Mouse (Mus musculus): ENCODE measurements around the gene Snx18.

The Snx18 gene

DNA sequence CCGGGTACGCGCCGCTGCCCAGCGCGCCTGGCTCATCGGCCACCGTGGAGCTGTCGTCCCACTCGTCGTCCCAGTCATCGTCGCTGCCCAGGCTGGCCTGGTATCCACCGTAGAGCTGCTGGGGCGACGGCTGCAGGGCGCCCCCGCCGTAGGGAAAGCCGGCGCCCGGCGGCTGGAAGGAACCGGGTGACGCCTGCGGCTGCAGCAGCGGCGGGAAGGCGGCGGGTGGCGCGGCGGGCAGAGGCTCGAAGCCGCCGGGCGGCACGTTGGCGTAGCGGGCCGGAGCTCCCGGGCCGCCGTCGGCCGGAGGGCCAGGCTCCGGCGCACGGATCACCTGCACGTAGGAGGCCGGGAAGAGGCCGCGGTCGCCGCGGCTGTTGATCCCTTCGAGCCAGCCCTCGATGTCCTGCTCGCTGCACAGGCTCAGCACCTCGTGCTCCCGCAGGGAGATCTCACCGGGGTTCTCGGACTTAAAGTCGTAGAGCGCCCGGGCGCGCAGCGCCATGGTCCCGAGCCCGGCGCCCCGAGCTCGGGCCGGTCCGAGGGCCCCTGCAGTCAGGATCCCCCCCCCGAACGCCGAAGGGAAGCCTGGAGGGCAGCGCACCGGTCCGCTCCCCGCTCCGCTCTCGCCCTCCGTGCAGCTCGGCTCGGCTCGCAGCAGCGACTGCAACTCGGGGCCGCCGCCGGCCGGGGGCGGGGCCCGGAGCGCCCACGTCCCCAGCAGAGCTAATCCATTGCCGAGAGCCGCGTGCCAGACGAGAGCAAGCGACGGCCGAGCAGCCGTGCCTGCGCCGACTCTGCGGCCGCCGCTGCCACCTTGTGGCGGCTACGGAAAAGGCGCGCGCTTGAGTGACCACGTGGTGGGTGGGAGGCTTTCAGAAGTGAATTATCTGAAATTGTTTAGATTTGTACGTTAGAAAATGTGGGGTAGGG lies at the start of gene Snx18:
Snx18 (minus strand) TSS at position 674 of the 933 bp plus-strand sequence.
- DNase-seq, result peak; percentile 83 to 85

DNA sequence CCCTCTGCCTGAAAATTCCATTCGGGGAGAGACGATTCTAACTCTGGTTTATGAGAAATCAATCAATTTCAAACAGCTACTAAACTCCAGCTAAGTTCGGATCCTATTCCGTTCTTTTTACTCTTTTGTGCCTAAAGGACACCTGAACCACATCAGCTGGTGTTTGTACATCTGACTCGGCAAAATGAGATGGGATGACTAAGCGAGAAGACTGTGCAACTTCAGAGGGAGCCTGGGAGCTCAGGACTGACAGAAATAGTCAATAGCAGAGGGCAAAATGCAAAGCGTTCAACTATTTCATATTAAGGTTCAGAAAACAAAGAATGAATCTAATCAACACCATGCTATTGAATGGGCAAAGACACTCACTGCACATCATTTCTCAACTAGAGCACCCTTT lies 45.5 kb upstream of the Snx18 start:
- DNase-seq, result no peak

DNA sequence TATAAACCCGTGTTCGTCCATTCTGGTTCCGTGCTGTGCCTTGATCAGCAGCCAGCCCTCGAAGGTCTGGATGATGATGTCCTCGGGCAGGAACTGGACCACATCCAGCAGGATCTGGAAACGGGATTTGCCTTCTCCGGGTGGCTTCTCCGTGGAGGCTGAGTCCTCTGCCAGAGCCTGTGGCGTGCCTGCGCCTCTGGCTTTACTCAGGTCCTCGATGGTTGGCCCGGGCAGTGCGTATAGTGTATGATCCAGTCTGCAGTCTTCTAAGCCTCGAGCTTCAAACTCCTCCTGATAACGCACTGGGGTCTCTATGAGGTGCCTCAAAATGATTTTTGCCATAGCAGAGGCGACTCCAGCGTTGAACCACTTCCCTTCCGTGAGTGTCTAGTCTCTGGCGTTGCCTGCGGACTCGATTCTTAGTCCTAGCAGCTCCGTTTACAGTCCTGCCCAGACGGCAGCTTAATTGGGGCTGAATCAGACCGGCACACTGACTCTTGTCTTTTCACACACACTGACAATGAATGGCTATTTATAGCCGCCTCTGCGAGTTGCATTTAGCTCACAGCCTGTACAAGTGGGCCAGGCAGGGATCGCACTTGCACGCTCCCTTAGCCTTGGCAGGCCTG lies 44.9 kb upstream of the Snx18 start, which contains the start of gene Hspb3:
Hspb3 (minus strand) TSS at position 526 of the 629 bp plus-strand sequence.
- DNase-seq, result no peak

DNA sequence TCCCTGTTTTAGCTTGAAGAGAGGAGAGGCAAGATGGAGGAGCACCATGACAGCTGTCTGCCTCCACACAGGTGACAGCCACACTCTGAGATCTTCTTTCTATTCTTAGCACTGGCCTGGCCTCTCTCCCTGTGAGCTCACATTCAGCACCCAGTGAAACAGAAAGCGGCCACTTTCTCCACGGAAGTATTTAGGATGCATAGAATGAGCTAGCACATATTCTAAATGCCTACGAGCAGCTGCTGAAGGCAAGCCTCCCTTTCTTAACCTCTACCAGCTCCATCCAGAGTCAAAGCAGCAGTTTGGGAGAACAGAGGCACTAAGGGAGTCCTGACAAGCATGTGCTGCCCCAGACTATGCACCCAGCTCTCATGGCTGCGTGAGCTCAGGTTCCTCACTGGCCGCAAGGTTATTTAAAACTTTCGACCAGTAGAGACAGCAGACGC lies 43.5 kb upstream of the Snx18 start:
- no peak for DNase-seq

DNA sequence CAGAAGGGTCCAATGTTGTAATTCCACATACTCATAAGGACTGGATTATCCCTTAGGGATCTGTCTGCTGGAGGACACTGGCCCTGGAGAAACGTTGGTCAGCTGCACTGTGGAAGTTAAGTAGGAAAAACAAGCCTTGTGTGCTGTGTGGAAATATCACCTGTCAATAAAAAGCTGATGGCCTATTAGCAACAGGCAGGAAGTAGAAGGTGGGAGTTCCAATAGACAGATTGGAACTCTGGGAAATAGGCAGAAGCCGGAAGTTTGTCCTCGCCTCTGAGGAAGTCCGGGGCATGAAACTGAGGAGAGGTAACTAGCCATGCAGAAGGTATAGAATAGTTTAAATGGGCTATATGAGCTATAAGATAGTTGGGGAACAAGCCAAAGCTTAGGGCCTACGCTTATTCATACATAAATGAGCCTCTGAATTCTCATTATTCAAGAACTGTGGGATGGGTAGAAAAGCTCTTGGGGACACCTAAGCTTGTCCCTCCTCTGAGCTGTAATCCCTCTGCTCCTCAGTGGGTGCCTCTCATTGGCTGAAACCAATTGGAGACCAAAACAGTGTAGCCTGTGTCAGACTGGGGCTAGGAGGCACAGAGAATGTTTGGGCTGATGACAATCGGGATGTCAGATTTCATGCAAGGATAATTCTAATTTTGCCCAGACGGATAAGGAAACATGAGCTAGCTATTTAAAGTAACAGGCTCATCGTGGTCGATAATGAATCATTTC lies 42.4 kb upstream of the Snx18 start:
- no peak for DNase-seq

DNA sequence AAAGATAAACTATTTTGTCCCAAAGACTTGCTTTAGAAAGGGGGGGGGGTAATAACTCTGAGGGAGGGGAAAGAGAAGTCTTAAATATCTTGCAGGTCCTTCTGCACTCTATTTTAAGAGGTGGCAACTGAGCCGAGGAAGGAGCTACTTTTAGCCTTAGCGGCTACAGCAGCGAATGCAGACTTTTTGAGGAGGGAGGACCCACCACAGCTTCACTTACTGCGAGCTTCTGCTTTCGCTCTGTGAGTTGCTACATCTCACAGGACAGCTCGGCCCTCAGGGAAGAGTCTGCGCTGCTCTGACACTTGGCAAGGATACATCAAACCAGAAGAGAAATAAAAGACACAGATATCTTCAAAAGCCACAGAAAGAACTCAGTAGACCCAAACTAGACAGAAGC lies 38.8 kb upstream of the Snx18 start:
- no peak for DNase-seq

DNA sequence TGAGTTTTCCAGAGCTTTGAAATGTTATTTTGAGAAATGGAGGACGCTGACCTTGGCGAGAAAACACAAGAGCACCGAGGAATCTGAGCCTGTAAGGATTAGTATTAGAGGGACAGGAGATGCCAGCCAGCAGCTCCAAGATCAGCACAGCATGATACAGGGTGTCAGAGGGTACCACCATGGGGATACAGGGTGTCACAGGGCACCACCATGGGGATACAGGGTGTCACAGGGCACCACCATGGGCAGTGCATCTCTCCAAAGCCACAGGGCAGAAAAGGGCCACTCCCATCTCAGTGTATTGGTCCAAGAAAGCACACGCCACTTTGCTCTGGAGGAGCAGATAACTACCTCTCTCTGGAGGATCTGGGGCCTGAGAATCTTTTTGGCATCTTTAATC lies 38.3 kb upstream of the Snx18 start:
- DNase-seq, result no peak

DNA sequence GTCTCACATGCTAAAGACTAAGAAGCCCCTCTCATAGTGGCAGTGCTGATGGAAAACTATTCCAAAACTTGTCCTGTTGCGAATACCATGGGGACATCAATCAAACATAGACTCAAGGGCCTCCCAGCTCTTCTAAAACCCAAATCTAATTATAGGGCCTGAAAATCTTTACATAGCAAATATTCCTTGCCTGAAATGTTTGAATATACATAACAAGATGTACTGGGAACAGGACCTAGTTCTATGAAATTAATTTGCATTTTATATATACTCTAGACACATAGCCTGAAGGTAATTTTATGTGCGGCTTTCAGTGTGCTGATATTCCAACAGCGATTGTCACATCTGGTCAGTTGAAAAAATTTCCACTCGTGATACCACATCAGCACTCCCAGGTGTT lies 37.1 kb upstream of the Snx18 start:
- DNase-seq, result no peak

DNA sequence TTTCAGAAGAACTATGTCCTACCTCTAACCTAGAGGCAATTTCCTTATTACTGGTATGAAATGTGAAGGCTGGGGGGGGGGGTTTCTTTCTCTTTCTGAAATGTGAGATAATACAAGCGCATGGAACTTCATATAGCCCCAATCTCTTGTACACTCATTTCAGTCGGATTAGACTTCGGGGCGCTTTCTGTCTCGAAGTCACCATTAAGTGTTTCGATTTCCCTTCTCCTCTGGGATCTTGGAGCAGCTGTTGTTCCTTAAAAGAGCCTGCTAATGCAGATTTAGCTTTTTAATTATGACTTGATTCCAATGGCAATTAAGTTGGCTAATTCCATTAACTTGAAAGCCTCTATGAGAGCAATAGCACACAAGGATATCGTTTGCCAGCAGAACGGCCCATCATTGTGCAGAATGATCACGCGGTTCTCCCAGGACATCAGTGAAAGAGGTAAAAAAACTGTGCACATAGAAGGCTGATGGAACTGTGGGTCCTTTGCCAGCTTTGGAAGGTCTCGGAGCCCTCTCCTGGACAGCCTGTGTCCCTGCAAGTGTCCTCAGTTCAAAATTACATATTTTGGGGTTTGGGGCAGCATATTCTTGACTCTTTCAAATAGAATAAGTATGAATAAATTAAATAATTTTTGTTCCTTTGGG lies 22.7 kb upstream of the Snx18 start:
- DNase-seq, result no peak

DNA sequence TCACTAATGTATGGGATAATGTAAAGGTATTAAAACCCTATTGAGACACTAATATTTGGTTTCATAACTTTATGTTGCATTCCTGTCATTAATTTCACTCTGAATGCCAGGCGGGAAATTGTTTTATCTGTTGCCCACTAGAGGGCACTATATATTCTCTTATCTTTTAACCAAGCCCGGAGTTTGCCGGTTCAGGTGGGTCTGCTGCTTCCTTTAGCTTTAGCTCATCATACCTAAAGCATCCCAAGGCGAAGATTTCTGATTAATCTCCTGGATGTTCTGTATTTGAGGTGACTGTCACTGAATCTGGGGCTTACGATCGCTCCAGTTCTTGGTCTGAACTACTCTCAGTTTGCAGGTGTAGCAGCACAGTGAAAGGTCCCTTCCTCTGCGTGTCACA lies 20.6 kb upstream of the Snx18 start:
- DNase-seq, result no peak

DNA sequence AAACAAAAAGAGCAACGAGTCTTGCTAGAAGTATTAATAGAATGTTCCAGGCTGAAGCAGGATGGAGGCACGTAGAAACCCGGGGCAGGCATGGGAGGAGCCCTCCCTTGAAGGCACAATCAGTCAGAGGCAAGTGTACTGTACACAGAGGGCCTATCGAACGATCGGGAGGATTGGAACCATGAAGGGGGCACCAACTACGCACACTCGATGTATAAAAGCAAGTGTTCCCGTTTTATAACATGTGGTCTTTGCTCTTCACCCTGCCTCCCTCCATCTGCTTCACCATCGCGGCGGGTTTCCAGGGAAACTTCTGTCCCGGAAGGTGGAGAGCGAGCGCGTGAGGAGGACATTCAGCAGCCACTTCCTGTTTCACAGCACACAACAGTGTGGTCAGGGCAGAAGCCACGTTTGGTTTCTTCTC lies 17.4 kb upstream of the Snx18 start:
- DNase-seq, result no peak

DNA sequence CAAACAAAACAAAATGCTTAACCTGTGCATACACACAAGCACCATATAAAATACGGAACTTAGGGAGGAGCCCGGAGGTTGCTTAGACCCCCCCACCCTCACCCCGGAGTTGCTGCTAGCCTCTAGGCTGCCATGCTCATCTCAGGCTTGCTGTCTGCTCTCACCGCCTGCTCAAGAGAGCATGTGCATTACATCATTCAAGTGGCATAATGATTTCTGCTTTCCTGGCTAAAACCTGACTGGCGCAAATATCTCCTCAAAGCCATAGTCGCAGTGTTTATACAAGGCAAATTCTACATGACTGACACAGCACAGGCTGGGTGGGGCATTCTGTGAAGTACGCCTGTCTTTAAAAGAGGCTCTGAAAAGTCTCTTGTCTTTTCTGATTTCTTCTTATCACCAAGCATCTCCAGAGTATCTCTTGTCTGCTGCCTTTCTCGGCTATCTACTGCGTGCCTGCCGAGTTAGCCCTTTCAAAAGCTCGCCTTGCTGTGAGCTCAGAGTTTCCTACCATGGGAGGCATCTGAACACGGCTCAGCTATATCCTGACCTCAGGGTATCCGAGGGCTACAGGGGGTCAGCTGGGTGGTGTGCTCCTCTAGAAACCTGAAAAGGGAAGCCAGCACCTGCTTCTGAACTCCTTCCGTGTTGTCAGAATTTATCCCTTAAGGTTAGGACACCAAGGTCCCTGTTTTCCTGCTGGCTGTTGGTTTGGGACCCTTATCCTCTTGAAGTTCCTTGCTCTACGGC lies 16.5 kb upstream of the Snx18 start:
- DNase-seq, result no peak

DNA sequence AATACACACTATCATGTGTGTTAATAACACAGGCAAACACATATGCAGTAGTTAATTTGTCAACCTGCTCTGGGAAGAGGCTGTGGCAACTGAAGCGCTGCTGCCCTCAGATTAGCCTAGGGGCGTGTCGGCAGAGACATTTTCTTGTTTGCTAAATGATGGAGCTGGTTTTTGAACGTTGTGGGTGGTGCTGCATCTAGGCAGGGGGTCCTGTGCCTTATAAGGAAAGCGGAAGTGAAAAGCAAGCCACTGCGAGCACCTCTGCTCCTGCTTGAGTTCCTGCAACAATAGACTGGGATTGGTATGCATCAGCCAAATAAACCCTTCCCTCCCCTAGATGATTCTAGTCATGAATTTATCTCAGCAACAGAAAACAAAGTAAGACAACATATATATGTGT lies 14.1 kb upstream of the Snx18 start:
- DNase-seq, result no peak

DNA sequence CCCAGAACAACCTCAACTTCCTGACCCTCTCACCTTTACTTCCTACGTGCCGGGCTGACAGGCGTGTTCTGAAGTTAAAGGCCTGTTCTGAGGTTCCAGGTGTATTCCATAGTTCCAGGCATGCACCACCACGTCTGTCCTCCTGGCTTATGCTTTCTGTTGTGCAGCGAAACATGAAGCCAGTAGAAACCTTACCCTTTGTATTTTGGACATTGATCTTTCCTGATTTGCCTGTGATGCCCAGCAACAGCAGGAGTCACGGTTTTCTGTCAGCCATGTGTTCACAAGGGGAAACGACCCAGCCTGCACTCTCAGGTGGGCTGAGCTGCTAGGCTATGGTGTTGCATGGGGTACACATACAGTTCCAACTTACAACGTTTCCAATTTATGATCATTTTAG lies 9.2 kb upstream of the Snx18 start:
- DNase-seq, result no peak

DNA sequence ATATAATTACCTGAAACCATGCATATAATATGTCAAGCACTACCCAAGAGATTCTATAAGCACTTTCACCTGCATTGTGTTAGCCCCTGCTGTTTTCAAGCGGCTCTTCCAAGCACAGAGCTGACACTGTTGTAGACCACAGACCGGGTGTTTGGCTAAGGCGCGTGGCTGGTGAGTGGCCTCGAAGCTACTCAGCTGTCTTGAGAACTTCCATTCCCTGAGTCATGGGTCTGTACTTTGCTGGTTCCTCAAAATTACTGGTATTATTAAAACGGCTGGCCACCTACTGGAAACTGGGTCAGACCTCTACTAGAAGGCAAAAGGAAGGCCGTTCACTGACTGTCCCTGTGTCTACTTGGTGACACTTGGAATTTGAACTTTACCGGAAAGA lies 4.5 kb upstream of the Snx18 start:
- no peak for DNase-seq

DNA sequence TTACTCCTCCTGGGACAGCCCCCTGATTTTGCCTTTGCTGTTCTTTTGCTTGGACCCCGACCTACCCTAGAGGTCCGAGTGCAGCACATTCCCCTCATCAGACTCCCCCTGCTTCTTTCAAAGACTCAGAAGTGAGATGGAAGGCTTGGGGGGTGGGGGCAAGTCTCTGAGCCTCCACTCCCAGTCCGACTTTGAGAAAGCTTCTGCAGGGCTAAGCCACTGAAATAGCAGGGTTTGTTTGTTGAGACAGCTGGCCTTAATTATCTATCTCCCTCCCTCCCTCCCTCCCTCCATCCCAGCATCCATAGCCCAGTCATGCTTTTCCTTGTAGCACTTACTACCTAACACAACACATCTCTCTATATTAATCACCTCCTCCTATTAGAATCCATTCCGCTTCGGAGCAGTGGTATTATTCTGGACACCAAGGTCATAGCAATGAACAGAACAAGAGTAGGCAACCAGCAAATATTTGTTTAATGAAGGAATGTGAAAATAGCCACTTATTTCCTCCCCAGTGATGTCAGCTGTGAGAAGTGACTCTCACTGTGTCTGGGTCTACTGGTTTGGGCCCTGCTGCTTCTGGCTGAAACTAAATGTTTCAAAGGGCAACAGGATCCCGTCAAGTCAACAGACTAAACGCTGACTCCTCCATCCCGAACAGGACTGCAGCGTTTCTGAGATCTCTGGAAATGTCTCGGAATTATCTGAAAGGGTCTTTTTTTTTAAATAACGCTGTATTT lies 3.9 kb upstream of the Snx18 start:
- DNase-seq, result no peak

DNA sequence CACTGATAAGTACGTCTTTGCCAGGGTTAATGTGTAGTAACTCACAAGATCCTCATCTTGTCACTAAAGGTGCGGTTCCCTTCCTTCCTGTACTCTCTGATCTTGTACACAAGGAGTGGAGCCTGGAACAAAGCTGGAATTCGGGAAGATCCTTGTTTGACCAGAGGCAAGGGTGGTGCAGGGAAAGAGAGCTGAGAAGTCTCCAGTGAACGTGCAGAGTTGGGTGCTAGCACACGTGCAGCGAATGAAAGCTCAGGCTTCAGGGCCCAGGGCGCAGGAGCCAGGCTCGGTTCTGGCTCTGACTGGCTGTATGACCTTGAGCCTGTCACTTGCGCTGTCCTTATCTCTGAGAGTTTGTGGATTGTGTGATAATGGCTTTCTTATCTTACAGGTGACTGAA lies 639 bp upstream of the Snx18 start:
- DNase-seq, result no peak

DNA sequence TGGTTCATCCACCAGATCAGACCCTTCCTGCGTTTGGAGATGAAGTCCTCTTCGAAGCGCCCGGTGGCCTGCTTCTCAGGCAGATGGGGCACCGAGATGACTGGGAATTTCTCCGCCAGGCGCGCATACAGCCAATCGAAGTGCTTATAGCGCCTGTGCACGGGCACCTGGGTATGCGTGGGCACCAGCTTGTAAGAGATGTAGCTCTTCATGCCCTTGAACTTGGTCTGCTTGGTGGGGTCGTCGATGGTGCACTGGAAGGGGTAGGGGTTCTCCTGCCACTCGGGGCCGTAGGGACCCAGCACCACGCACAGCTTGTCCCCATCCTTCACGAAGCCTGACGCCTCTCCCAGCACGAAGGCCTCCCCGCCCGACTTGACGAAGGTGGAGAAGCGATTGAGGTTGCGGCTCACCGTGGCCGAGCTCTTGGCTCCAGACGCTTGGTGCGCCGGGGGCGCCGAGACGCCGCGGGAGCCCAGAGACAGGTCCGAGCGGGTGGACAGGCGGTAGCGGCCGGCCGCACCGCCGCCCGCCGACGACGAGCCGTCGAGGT lies 950 bp downstream of the Snx18 start:
- peak; percentile 19 to 30 for DNase-seq

DNA sequence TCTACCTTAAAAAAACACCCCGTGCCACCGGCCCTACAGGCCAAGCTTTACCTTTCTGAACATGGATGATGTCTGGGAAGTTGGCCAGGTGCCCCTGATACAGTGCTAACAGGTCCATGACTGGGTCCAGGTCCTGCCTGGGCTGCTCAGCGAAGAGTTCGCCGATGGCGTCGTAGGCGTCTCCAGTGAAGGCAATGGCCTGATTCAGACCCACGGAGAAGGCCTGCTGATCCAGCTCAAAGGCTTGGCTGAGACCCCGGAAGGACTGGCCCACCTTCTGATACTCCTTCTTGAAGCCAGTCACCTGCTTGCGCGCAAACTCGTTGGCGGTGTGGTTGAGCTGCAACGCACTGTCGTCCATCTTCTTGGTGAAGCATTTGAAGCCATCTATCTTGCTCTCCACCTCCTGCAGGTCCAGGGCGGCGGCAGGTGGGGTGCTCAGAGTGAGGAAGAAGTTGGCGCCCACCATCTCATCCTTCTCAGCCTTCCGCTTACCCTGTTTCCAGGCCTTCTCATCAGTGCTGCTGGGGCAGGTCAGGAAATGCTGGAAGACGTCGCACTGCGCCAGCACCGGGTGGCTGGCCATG lies 1.5 kb downstream of the Snx18 start:
- DNase-seq, result peak in 1 of 2 experiments; percentile 20

DNA sequence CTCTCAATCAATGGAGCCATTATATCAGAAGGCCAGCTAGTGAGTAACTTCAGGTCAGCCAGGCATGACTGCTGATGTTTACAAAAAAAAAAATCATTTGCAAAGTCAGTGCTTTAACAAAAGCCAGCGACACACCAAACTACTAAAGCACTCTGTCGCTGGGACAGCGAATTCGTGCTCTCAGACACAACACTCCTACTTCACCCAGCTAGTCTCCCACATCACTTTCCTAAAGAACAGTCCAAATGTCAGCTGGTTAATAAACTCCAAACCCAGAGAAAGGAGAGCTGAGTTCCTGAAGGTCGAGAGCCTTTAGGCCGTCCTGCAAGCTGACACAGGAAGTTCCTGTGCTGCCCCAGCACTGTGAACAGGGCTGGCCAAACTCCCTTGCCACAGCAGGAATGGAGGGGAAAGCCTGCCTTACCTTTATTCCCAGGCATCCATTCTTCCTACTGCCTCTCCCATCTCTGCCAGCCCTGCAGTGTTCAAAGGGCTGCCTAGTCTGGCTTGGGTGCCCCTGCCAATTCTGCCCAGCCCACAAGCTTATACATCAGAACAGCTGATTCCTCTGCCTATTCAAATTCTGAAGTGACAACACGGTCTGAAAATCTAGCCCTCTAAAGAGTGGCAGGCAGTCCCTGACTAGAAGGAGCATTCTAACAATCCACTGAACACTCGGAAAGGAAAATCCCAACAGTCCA lies 2.2 kb downstream of the Snx18 start:
- DNase-seq, result no peak

Measured in thymus, adult 18-20 months (tissue).